Mouse (Mus musculus) heart, adult 2 months (tissue): ENCODE measurements around the gene Fam213a.

Source experiments
- CTCF ChIP-seq: fragments of 200-600 bp; IDR thresholded peaks from 2 replicates; pipeline ENCODE4 v1.8.1; 2022; ENCODE audit warnings: antibody characterized with exemption, mild to moderate bottlenecking, moderate library complexity
- EP300 ChIP-seq: fragments of 200-500 bp; IDR thresholded peaks from 2 replicates; pipeline ENCODE4 v1.6.1; 2011; ENCODE audit warnings: low read depth, low read length, control low read depth; ENCODE audit not compliant: insufficient read depth
- POLR2A ChIP-seq: fragments of 200-500 bp; IDR thresholded peaks from 2 replicates; pipeline ENCODE4 v1.6.1; 2011; ENCODE audit warnings: mild to moderate bottlenecking, low read depth, low read length, control low read depth; ENCODE audit not compliant: insufficient read depth

DNA sequence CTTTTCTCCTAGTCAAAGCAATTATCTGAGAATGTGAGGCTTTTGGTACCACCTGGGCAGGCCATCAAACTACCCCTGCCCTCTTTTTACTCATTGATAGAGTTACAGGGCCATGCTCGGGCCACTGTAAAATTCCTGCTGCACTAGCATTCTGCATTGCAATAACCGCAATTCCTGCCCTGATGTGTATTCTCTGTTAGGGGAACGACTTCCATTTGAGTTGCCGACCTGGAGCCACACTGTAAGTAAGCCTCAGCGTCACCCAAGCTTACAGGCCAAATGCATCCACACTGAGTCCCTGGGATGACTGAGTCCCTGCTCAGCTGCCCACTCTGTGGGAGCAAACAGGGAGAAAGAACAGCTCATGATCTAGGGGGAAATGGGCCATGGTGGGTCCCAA, 12.0 kb downstream of the Fam213a start:
- no peak for TF ChIP-seq CTCF
- no peak for TF ChIP-seq POLR2A
- TF ChIP-seq EP300, result no peak
